Mouse (Mus musculus) lung, postnatal 0 days (tissue): ENCODE measurements around the gene Clcn2. TPM values are rescaled to one million over a fixed set of nuclear protein-coding genes. Genes with fewer than 3 reads are reported as not detected.
"Not testable (repeated sequence)": the region's sequence is repeated elsewhere in the genome, so short reads cannot be mapped to it uniquely, and the experiment has no call there.

Experiments
- ATAC-seq: fragments of 200-750 bp; cut with Nextera tagmentation; 2 replicates; pipeline ENCODE4 v1.8.0; 2017; ENCODE audit warnings: moderate library complexity
- DNase-seq: peaks from one replicate; pipeline ENCODE4 v3.0.0-alpha.2; 2016; ENCODE audit warnings: low spot score
- H3K27ac ChIP-seq: fragments of 300-500 bp; sonication (generic); 2 replicates; pipeline ENCODE4 v1.5.1; 2014; ENCODE audit warnings: antibody characterized with exemption, mild to moderate bottlenecking, low read length, mixed read lengths
- H3K27me3 ChIP-seq: fragments of 300-500 bp; sonication (generic); replicated peaks from 2 replicates; pipeline ENCODE4 v1.6.1; 2014; ENCODE audit warnings: low read length, mixed read lengths; ENCODE audit not compliant: insufficient read depth
- H3K36me3 ChIP-seq: fragments of 300-500 bp; sonication (generic); 2 replicates; pipeline ENCODE4 v1.6.1; 2014; ENCODE audit warnings: low read length, mixed read lengths; ENCODE audit not compliant: insufficient read depth
- H3K4me1 ChIP-seq: fragments of 300-500 bp; sonication (generic); 2 replicates; pipeline ENCODE4 v1.6.1; 2014; ENCODE audit warnings: antibody characterized with exemption, low read depth, low read length, mixed read lengths; ENCODE audit not compliant: insufficient read depth
- H3K4me2 ChIP-seq: fragments of 300-500 bp; sonication (generic); replicated peaks from 2 replicates; pipeline ENCODE4 v1.6.1; 2014; ENCODE audit warnings: low read depth, mild to moderate bottlenecking, low read length, moderate library complexity, mixed read lengths
- H3K4me3 ChIP-seq: fragments of 300-500 bp; sonication (generic); 2 replicates; pipeline ENCODE4 v1.5.1; 2014; ENCODE audit warnings: low read depth, low read length
- H3K9ac ChIP-seq: fragments of 300-500 bp; sonication (generic); replicated peaks from 2 replicates; pipeline ENCODE4 v1.6.1; 2014; ENCODE audit warnings: low read depth, mild to moderate bottlenecking
- H3K9me3 ChIP-seq: fragments of 300-500 bp; sonication (generic); 2 replicates; pipeline ENCODE4 v1.6.1; 2016; ENCODE audit warnings: low read length, mixed read lengths
- CTCF ChIP-seq: IDR thresholded peaks from 2 replicates; pipeline ENCODE4 v1.5.1; 2016; ENCODE audit warnings: antibody characterized with exemption, mild to moderate bottlenecking
- EP300 ChIP-seq: IDR thresholded peaks from 2 replicates; pipeline ENCODE4 v1.6.1; 2016; ENCODE audit warnings: antibody characterized with exemption, mild to moderate bottlenecking, control low read depth
- WGBS: fragments of 180-500 bp; shearing (Covaris S2); extraction: QIAGEN DNeasy Blood & Tissue Kit; methylation state at CpG from one replicate; pipeline ENCODE4 v1.1.7; 2014; 5-methylcytosine and 5-hydroxymethylcytosine counted together
- polyA plus RNA-seq: library from polyadenylated mRNA; unstranded; fragments of >200 nt; fragmentation: Nextera tagmentation; extraction: Ambion mirVana; gene quantifications from 2 replicates; pipeline ENCODE4 v1.2.1, GENCODE M21; 2015

Gene Clcn2
- polyA plus RNA-seq, 1 experiment from 2014 or later, result 1.8 TPM

DNA sequence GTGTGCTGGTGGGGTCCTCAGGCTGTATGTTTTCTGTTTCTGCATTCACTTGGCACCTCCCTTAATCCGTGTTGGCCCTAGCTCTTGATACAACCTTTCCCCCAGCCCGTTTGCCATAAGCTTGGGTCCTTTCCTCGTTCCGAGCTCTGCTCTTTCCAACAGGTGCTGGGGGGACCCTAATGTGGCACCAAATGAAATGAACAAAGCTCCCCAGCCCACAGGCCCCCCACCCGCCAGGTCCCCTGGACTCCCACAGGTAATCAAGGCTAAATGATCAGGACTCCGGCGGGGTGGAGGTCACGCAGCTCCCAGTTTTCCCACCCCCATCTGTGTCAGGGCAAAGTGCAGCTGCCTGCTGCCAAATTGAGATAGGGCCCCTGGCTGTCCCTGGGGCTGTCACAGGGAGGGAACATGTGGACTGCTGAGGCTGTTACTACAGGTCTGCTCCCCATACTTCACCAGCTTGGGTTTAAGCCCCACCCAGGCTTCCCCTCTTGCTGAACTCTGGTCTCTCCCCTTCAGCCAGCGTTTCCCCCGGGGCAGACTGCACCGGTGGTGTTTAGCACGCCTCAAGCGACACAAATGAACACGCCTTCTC is 43.7 kb downstream of the Clcn2 start:
- H3K9me3 ChIP-seq, result no peaks in the 10 kb centered on the region
- peak overlapping the region; percentile 97 for H3K27ac ChIP-seq
- WGBS, result 6% methylated on average over 14 of the region's 14 CpGs
- H3K4me2 ChIP-seq, result peak overlapping the region; percentile 77
- H3K9ac ChIP-seq, result peak overlapping the region; percentile 87
- peak overlapping the region; percentile 86 for H3K4me3 ChIP-seq
- TF ChIP-seq EP300 (no peak), CTCF (no peak)
- DNase-seq (peak; percentile 47), ATAC-seq (no peak)
- peaks cover 3% of the 10 kb centered on the region for H3K36me3 ChIP-seq
- peaks cover 14% of the 10 kb centered on the region for H3K4me1 ChIP-seq
- H3K27me3 ChIP-seq, result no peaks in the 10 kb centered on the region

DNA sequence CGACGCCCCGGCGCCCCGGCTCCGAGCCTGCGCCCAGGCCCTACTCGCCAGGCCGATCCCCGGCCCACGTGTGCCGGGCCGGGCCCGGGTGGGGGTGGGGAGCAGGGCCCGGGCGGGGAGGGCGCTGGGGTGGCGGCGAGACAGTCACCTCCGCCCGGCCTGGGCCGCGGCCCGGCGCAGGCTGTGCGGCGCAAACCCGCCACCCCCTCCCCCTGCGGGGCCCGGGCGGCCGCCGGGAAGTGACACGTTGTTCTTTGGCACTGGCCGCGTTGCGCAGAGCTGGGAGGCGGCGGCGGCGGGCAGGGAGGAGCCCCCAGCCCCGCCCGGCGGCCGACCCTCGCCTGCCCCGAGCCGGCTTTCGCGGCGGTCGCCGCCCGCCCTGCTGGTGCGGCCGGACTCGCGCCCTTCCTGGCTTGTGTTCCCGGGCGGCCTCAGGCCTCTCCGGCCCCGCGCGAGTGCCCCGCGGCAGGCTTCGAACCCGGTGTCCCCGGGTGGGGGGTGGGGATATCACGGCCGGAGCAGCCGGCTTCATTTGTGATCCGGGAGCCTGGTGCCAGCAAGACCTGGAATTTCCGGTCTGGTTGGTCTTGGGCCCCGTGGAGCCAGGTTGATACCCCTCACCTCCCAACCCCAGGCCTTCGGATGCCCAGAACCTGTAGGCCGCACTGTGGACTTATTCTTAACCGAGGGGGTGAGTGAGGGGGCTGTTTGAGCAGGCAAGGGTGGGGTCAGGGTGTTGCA is 44.4 kb downstream of the Clcn2 start:
- Histone ChIP-seq H3K4me1 (peaks cover 14% of the 10 kb centered on the region), H3K9ac (peak overlapping the region; percentile 87), H3K4me3 (peak overlapping the region; percentile 86), H3K27me3 (no peaks in the 10 kb centered on the region), H3K4me2 (peak overlapping the region; percentile 77), H3K9me3 (no peaks in the 10 kb centered on the region), H3K27ac (peak overlapping the region; percentile 97), H3K36me3 (no peaks in the 10 kb centered on the region)
- 1% methylated on average over 30 of the region's 78 CpGs for WGBS
- peak; percentile 80 for ATAC-seq
- TF ChIP-seq EP300 (no peak), CTCF (no peak)
- DNase-seq, result peak; percentile 85

DNA sequence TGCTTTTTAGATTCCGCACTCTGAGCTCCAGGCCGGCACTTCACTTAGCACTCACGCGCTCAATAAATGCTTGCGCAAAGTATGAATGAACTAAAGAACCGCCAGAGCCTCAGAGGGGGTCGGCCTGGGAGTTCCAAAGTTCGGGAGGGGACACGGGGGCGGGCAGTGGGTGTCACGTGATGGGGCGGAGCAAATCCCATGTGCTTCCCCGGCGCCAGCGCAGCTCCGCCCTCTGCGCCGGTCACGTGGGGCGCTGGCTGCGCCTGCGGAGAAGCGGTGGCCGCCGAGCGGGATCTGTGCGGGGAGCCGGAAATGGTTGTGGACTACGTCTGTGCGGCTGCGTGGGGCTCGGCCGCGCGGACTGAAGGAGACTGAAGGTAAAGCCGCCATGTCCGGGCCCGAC is 45.0 kb downstream of the Clcn2 start:
- DNase-seq (peak; percentile 98), ATAC-seq (peak; percentile 94)
- peak overlapping the region; percentile 86 for H3K4me3 ChIP-seq
- no peaks in the 10 kb centered on the region for H3K9me3 ChIP-seq
- H3K36me3 ChIP-seq, result no peaks in the 10 kb centered on the region
- H3K4me2 ChIP-seq, result peak overlapping the region; percentile 77
- peaks cover 10% of the 10 kb centered on the region for H3K4me1 ChIP-seq
- H3K9ac ChIP-seq, result peak overlapping the region; percentile 87
- H3K27ac ChIP-seq, result peak overlapping the region; percentile 97
- 0% methylated on average over 31 of the region's 38 CpGs for WGBS
- TF ChIP-seq CTCF, result no peak
- TF ChIP-seq EP300, result 0 out of 2 replicates have a peak, but pooled peaks have one; percentile 14
- H3K27me3 ChIP-seq, result no peaks in the 10 kb centered on the region

DNA sequence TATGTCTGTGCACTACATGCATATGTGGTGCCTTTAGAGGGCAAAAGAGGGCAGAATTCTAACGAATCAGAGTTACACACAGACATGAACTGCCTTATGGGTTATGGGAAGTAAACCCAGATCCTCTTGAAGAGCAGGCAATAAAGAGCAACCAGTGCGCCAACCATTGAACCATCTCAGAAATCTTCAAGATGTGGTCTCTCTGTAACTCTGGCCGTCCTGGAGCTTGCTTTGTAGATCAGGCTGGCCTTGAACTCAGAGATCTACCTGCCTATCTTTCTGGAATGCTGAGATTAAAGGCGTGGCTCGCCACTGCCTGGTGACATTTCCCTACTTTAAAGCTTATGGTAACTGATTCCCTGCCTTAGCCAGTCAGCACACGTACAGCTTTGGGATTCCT is 45.7 kb downstream of the Clcn2 start:
- Histone ChIP-seq H3K4me3 (no peak overlapping the region; the same call in 1 of the 2 replicates), H3K9ac (no peak overlapping the region), H3K36me3 (no peaks in the 10 kb centered on the region), H3K27ac (peak overlapping the region; percentile 97; the same call in 1 of the 2 replicates), H3K4me1 (peaks cover 9% of the 10 kb centered on the region), H3K27me3 (no peaks in the 10 kb centered on the region), H3K9me3 (no peaks in the 10 kb centered on the region), H3K4me2 (no peak overlapping the region)
- TF ChIP-seq CTCF (no peak), EP300 (no peak)
- 20% methylated on average over 6 of the region's 6 CpGs for WGBS
- ATAC-seq (no peak), DNase-seq (no peak)

DNA sequence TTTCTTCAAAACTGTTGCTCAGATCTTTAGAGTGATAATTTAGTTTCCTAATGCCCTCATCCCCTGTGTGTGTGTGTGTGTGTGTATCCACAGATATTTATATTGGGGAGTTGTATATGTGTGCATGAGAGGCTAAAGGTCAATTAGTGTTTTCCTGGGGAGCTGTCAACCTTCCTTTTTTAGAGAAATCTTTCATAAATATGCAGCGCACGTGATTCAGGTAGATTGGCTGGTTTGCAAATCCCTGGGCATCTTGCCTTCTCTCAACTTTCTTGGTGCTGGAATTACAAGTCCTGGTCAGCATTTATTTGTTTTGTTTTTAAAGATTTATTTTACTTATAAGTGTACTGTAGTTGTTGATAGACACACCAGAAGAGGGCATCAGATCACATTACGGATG is 47.3 kb downstream of the Clcn2 start:
- no peak for ATAC-seq
- Histone ChIP-seq H3K36me3 (no peaks in the 10 kb centered on the region), H3K4me3 (no peak overlapping the region), H3K4me1 (peaks cover 9% of the 10 kb centered on the region), H3K27ac (no peak overlapping the region), H3K9me3 (no peaks in the 10 kb centered on the region), H3K9ac (no peak overlapping the region), H3K27me3 (no peaks in the 10 kb centered on the region), H3K4me2 (no peak overlapping the region)
- TF ChIP-seq CTCF, result no peak
- no peak for TF ChIP-seq EP300
- no peak for DNase-seq
- 70% methylated on average over 3 of the region's 3 CpGs for WGBS

DNA sequence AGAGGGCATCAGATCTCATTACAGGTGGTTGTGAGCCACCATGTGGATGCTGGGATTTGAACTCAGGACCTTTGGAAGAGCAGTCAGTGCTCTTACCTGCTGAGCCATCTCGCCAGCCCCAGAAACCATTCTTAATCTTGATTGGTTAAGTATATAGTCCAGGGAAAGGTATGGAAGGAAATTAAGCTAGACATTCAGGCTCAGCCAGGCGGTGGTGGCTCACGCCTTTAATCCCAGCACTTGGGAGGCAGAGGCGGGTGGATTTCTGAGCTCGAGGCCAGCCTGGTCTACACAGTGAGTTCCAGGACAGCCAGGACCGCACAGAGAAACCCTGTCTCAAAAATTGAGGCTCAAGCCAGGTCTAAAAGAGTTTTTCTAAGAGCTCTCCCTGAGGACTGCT is 49.5 kb downstream of the Clcn2 start, which contains the start of gene Eif4g1:
Eif4g1 (plus strand) TSS at position 301 of the 400 bp plus-strand sequence.
- H3K4me2 ChIP-seq, H3K36me3 ChIP-seq, DNase-seq, H3K9me3 ChIP-seq, ATAC-seq, H3K27ac ChIP-seq, H3K4me3 ChIP-seq, H3K9ac ChIP-seq, H3K4me1 ChIP-seq, H3K27me3 ChIP-seq: not testable (repeated sequence)
- 98% methylated on average over 4 of the region's 6 CpGs for WGBS
